Mouse (Mus musculus): ENCODE results near the gene Pax5. TPM values are rescaled to one million over a fixed set of nuclear protein-coding genes. Genes with fewer than 3 reads are reported as not detected.

Gene Pax5
- polyA plus RNA-seq, 1 experiment = not detected

DNA sequence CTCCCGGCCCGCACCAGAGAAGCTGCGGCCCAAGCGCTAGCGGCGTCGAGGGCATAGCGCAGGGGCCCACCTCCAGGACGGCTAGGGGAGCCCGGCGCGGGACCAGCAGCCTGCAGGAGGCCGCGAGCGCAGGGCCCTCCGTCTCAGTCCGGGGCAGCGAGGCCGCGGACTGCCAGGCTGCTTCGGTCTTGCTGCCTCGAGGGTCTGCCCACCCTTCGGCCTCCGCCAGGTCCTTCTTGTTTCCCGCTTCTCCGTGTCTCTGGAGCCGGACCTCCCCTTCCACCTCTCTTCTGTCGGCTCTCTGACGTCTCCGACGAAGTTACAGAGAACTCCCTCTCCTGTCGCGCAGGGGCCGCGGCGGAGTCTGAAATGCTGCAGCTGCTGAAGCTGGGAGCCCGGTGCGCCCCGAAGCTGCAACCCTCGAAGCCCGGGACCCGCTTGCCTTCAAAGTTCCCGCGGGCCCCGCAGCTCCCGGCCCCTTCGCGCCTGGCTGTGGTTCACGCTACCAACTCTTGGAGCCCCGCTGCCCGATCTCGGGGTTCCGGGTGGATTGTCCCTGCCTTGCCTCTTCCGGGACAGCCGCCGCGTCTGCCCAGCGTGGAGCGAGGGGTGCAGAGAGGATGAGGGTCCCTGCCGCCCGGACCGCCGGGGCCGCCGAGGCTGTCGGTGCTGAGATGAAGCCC lies 6.5 kb downstream of the Pax5 start:
- no peaks in the 10 kb centered on the region for H3K36me3 ChIP-seq (ENCODE audit: control insufficient read depth, insufficient read depth)
- no peaks in the 10 kb centered on the region for H3K79me2 ChIP-seq (ENCODE audit: control insufficient read depth, insufficient read depth)
- TF ChIP-seq MYOG (IDR thresholded peaks at IDR 0.05; ENCODE audit: control insufficient read depth, extremely low read depth, insufficient read length) (no peak), FOSL1 (IDR thresholded peaks at IDR 0.05; ENCODE audit: insufficient read depth, low read length, poor library complexity, severe bottlenecking) (no peak), CEBPB (IDR thresholded peaks at IDR 0.05; ENCODE audit: low read depth) (no peak), CTCF (IDR thresholded peaks at IDR 0.05; ENCODE audit: control insufficient read depth, insufficient read depth, insufficient read length) (no peak), MYOD1 (IDR thresholded peaks at IDR 0.05; ENCODE audit: control insufficient read depth, insufficient read length, low read depth) (no peak), USF1 (IDR thresholded peaks at IDR 0.05; ENCODE audit: low read depth) (no peak), MAX (IDR thresholded peaks at IDR 0.05) (no peak)
- no peak overlapping the region for H3ac ChIP-seq (ENCODE audit: control insufficient read depth, insufficient read length, low read depth)
- H3K27me3 ChIP-seq (ENCODE audit: control insufficient read depth, insufficient read depth, insufficient read length) = peaks cover 67% of the 10 kb centered on the region
- no peaks in the 10 kb centered on the region for H3K79me3 ChIP-seq (ENCODE audit: low read depth)
- no peak overlapping the region for H3K4me3 ChIP-seq (ENCODE audit: insufficient read depth, poor library complexity, severe bottlenecking)

DNA sequence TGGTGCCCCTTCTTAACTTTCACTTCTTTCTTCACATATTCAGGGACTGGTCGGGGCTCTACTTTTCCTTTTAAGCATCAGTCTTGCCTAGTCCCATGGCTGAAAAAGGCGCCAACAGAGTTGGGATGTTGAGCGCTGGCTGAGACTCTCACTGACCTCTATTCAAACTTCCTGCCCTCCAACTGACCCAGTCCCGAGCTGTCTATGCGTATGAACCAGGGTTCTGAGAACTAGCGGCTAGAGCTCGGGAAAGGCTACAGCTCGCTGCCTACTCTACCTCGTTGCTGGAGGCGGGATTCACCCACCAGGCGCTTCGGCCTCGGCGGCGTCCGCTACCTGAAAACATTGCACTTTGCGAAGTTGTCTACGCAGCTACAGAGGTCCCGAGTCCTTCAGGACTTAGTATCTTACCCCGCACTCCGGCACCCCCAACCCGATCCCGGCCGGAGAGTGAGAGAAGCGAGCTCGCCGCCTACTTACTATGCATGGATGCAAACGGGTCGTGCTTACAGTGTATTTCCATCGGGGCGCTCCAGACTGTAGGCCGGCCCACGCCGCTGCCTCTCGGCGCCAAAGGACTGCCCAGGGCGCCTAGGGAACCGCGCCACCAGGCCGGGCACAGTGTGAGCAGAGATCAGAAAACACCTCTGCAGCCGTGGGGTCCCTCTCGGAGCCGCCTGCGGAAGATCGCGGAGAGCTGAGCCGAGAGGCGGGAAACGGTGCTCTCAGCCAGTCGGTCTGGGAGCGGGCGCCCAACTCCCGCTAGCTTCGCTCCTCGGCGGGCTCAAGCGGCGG lies 7.2 kb downstream of the Pax5 start:
- Histone ChIP-seq H3K79me2 (ENCODE audit: control insufficient read depth, insufficient read depth) (no peaks in the 10 kb centered on the region), H3K27me3 (ENCODE audit: control insufficient read depth, insufficient read depth, insufficient read length) (peaks cover 73% of the 10 kb centered on the region), H3K4me3 (ENCODE audit: insufficient read depth, poor library complexity, severe bottlenecking) (no peak overlapping the region), H3ac (ENCODE audit: control insufficient read depth, insufficient read length, low read depth) (no peak overlapping the region), H3K79me3 (ENCODE audit: low read depth) (no peaks in the 10 kb centered on the region), H3K36me3 (ENCODE audit: control insufficient read depth, insufficient read depth) (no peaks in the 10 kb centered on the region)
- no peak for TF ChIP-seq CTCF (IDR thresholded peaks at IDR 0.05; ENCODE audit: control insufficient read depth, insufficient read depth, insufficient read length)
- no peak for TF ChIP-seq CEBPB (IDR thresholded peaks at IDR 0.05; ENCODE audit: low read depth)
- no peak for TF ChIP-seq USF1 (IDR thresholded peaks at IDR 0.05; ENCODE audit: low read depth)
- TF ChIP-seq MYOG (IDR thresholded peaks at IDR 0.05; ENCODE audit: control insufficient read depth, extremely low read depth, insufficient read length) = no peak
- no peak for TF ChIP-seq FOSL1 (IDR thresholded peaks at IDR 0.05; ENCODE audit: insufficient read depth, low read length, poor library complexity, severe bottlenecking)
- no peak for TF ChIP-seq MYOD1 (IDR thresholded peaks at IDR 0.05; ENCODE audit: control insufficient read depth, insufficient read length, low read depth)
- no peak for TF ChIP-seq MAX (IDR thresholded peaks at IDR 0.05)

DNA sequence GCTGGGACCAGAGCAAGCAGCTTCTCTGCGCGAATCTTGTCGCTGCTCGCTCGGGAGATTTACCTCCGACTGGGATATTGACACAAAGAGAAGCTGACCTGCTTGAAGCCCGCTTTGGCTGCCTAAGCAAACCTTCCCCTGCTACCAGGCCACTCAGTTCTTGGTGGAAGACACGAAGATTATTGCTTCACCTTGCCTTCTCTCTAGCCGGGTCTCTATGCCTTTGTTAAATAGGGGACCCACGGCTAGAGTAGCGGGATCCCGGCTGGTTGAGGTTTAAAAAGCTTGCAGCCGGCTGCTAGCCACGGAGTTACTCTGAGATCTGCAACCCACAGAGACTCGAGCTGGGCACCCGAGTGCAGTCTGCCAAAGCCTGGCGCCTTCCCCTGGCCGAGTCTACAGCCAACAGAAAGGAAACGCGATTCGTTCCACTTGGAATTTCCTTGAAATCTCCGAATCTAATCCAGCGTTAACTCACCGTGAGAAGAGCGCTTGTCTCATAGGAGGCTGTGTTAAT lies 8.2 kb downstream of the Pax5 start:
- no peak overlapping the region for H3K4me3 ChIP-seq (ENCODE audit: insufficient read depth, poor library complexity, severe bottlenecking)
- no peak for TF ChIP-seq FOSL1 (IDR thresholded peaks at IDR 0.05; ENCODE audit: insufficient read depth, low read length, poor library complexity, severe bottlenecking)
- no peak for TF ChIP-seq CEBPB (IDR thresholded peaks at IDR 0.05; ENCODE audit: low read depth)
- TF ChIP-seq MYOD1 (IDR thresholded peaks at IDR 0.05; ENCODE audit: control insufficient read depth, insufficient read length, low read depth) = no peak
- no peak for TF ChIP-seq USF1 (IDR thresholded peaks at IDR 0.05; ENCODE audit: low read depth)
- TF ChIP-seq MYOG (IDR thresholded peaks at IDR 0.05; ENCODE audit: control insufficient read depth, extremely low read depth, insufficient read length) = no peak
- TF ChIP-seq MAX (IDR thresholded peaks at IDR 0.05) = no peak
- TF ChIP-seq CTCF (IDR thresholded peaks at IDR 0.05; ENCODE audit: control insufficient read depth, insufficient read depth, insufficient read length) = no peak

DNA sequence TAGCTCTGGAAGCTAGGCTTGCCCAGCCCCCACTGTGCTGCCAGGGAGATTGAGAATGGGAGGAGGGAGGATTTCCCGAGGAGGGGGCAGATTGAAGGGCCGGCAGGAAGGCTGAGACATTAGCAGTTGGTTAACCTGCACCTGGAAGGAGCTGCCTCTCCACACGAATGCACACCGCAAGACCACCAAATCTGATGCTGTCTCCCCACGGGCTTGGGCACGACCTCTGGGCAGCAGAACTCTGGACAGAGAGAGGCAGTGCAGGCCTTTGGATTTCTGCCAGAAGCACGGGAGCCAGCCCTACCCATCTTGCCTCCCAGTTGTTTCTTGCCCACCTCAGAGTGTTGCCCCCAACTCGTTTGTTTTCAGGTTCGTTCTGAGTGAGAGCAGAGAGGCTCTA lies 8.8 kb downstream of the Pax5 start:
- H3K4me3 ChIP-seq (ENCODE audit: insufficient read depth, poor library complexity, severe bottlenecking) = no peak overlapping the region
- TF ChIP-seq FOSL1 (IDR thresholded peaks at IDR 0.05; ENCODE audit: insufficient read depth, low read length, poor library complexity, severe bottlenecking) (no peak), MAX (IDR thresholded peaks at IDR 0.05) (no peak), MYOD1 (IDR thresholded peaks at IDR 0.05; ENCODE audit: control insufficient read depth, insufficient read length, low read depth) (no peak), MYOG (IDR thresholded peaks at IDR 0.05; ENCODE audit: control insufficient read depth, extremely low read depth, insufficient read length) (no peak)
- no peaks in the 10 kb centered on the region for H3K36me3 ChIP-seq (ENCODE audit: control insufficient read depth, insufficient read depth)
- peaks cover 2% of the 10 kb centered on the region for H3K79me3 ChIP-seq (ENCODE audit: low read depth)
- peaks cover 69% of the 10 kb centered on the region for H3K27me3 ChIP-seq (ENCODE audit: control insufficient read depth, insufficient read depth, insufficient read length)
- H3K79me2 ChIP-seq (ENCODE audit: control insufficient read depth, insufficient read depth) = no peaks in the 10 kb centered on the region
- no peak overlapping the region for H3ac ChIP-seq (ENCODE audit: control insufficient read depth, insufficient read length, low read depth)

More for the DNA sequence above, 8.2 kb downstream of the Pax5 start:
- peaks cover 1% of the 10 kb centered on the region for H3K79me3 ChIP-seq (ENCODE audit: low read depth)
- H3K79me2 ChIP-seq (ENCODE audit: control insufficient read depth, insufficient read depth) = no peaks in the 10 kb centered on the region
- H3K27me3 ChIP-seq (ENCODE audit: control insufficient read depth, insufficient read depth, insufficient read length) = peaks cover 73% of the 10 kb centered on the region
- no peaks in the 10 kb centered on the region for H3K36me3 ChIP-seq (ENCODE audit: control insufficient read depth, insufficient read depth)
- H3ac ChIP-seq (ENCODE audit: control insufficient read depth, insufficient read length, low read depth) = no peak overlapping the region

DNA sequence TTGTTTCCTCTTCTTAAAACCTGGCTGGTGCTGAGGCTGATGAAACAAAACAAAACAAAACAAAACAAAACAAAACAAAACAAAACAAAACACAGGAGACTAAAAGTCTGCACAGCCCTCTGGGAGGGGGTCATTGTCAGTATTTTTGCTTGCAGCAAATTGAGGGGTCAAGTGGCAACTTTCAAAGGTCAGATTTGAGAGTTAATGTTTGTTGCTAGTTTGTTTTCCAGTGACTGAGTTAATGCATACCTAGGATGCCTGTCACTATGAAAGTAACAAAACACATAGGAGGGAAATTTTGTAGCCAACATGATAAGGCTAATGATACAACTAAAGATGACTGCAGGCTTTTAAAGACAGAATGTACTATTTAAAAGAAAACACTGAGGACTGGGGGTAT lies 13.6 kb downstream of the Pax5 start:
- Histone ChIP-seq H3K36me3 (ENCODE audit: control insufficient read depth, insufficient read depth) (no peaks in the 10 kb centered on the region), H3K4me3 (ENCODE audit: insufficient read depth, poor library complexity, severe bottlenecking) (no peak overlapping the region), H3K27me3 (ENCODE audit: control insufficient read depth, insufficient read depth, insufficient read length) (peaks cover 49% of the 10 kb centered on the region), H3ac (ENCODE audit: control insufficient read depth, insufficient read length, low read depth) (no peak overlapping the region), H3K79me3 (ENCODE audit: low read depth) (peaks cover 2% of the 10 kb centered on the region), H3K79me2 (ENCODE audit: control insufficient read depth, insufficient read depth) (no peaks in the 10 kb centered on the region)
- TF ChIP-seq MAX (IDR thresholded peaks at IDR 0.05) (no peak), USF1 (IDR thresholded peaks at IDR 0.05; ENCODE audit: low read depth) (no peak)
